Mouse (Mus musculus) heart, embryonic 13.5 days (tissue): ENCODE data around the gene Gm6401. TPM values are rescaled to one million over a fixed set of nuclear protein-coding genes. Genes with fewer than 3 reads are reported as not detected.
"Not testable (repeated sequence)": the region's sequence is repeated elsewhere in the genome, so short reads cannot be mapped to it uniquely, and the experiment has no call there.

Source experiments
- ATAC-seq: fragments of 200-750 bp; cut with Nextera tagmentation; 2 replicates; pipeline ENCODE4 v1.8.0; 2017; ENCODE audit warnings: moderate TSS enrichment; ENCODE audit not compliant: insufficient number of reproducible peaks, low FRiP score, low TSS enrichment; ENCODE audit errors: extremely low read depth
- H3K27ac ChIP-seq: fragments of 300-500 bp; sonication (generic); replicated peaks from 2 replicates; pipeline ENCODE4 v1.5.1; 2015; ENCODE audit warnings: moderate library complexity, mild to moderate bottlenecking, inconsistent platforms
- H3K27me3 ChIP-seq: fragments of 300-500 bp; sonication (generic); replicated peaks from 2 replicates; pipeline ENCODE4 v1.6.1; 2015; ENCODE audit warnings: mild to moderate bottlenecking, inconsistent platforms
- H3K36me3 ChIP-seq: fragments of 300-500 bp; sonication (generic); 2 replicates; pipeline ENCODE4 v1.6.1; 2015; ENCODE audit warnings: mild to moderate bottlenecking, inconsistent platforms
- H3K4me1 ChIP-seq: fragments of 300-500 bp; sonication (generic); 2 replicates; pipeline ENCODE4 v1.6.1; 2015; ENCODE audit warnings: inconsistent platforms
- H3K4me2 ChIP-seq: fragments of 300-500 bp; sonication (generic); 2 replicates; pipeline ENCODE4 v1.6.1; 2015; ENCODE audit warnings: inconsistent platforms, mild to moderate bottlenecking, moderate library complexity
- H3K4me3 ChIP-seq: fragments of 300-500 bp; sonication (generic); 2 replicates; pipeline ENCODE4 v1.5.1; 2015; ENCODE audit warnings: moderate library complexity, mild to moderate bottlenecking, inconsistent platforms
- H3K9ac ChIP-seq: fragments of 300-500 bp; sonication (generic); 2 replicates; pipeline ENCODE4 v1.6.1; 2015; ENCODE audit warnings: inconsistent platforms, mild to moderate bottlenecking, moderate library complexity
- H3K9me3 ChIP-seq: fragments of 300-500 bp; sonication (generic); 2 replicates; pipeline ENCODE4 v1.6.1; 2016; ENCODE audit warnings: inconsistent platforms
- WGBS: fragments of 180-500 bp; shearing (Covaris S2); methylation state at CpG from one replicate; pipeline ENCODE4 v1.1.7; 2015; ENCODE audit warnings: mixed read lengths; 5-methylcytosine and 5-hydroxymethylcytosine counted together
- polyA plus RNA-seq: library from polyadenylated mRNA; unstranded; fragments of >200 nt; fragmentation: Nextera tagmentation; extraction: Ambion mirVana; gene quantifications from 2 replicates; pipeline ENCODE4 v1.2.1, GENCODE M21; 2015

Gene Gm6401
- polyA plus RNA-seq: not detected in 2 replicates

DNA sequence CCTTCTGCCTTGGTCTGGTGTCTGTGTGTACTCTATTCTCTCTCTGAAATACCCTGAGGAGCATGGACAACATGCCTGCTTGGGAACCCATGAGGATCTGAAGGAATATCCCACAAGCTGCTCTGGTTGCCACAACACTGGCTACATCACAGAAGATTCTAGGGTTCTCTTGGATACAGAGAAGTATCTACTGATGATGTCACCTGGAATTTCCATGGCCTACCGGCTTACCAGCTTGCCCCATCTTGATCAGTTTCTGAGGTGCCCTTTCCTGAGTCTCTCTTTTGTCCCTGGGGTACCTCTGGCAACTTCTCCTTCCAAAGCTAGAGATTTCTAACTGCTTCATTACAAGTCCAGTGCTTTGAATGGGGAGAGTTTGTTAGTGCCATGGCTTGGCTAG is at the start of gene Gm6401:
Gm6401 (minus strand) TSS at position 101 of the 400 bp plus-strand sequence.
- not testable (repeated sequence) for H3K27me3 ChIP-seq, H3K4me2 ChIP-seq, H3K9me3 ChIP-seq, H3K36me3 ChIP-seq, H3K4me3 ChIP-seq, H3K27ac ChIP-seq, H3K9ac ChIP-seq, H3K4me1 ChIP-seq, ATAC-seq
- 66% methylated on average over 1 of the region's 1 CpGs for WGBS

DNA sequence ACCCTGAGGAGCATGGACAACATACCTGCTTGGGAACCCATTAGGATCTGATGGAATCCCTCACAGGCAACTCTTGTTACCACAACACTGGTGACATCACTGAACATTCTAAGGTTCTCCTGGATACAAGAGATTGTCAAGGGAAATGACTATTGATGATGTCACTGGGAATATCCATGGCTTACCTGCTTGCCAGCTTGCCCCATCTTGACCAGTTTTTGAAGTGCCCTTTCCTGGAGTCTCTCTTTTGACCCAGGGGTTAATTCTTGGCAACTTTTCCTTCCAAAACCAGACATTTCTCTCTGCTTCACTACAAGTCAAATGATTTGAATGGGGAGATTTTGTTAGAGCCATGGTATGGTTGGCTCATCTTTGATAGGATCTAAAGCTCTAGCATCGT is 15.5 kb upstream of the Gm6401 start, which contains the start of gene Gm3543:
Gm3543 (minus strand) TSS at position 101 of the 400 bp plus-strand sequence.
- not testable (repeated sequence) for H3K9ac ChIP-seq, H3K4me3 ChIP-seq, ATAC-seq, H3K27me3 ChIP-seq, H3K4me2 ChIP-seq, H3K27ac ChIP-seq, H3K36me3 ChIP-seq, H3K4me1 ChIP-seq, H3K9me3 ChIP-seq
- WGBS: 33% methylated on average over 1 of the region's 1 CpGs

DNA sequence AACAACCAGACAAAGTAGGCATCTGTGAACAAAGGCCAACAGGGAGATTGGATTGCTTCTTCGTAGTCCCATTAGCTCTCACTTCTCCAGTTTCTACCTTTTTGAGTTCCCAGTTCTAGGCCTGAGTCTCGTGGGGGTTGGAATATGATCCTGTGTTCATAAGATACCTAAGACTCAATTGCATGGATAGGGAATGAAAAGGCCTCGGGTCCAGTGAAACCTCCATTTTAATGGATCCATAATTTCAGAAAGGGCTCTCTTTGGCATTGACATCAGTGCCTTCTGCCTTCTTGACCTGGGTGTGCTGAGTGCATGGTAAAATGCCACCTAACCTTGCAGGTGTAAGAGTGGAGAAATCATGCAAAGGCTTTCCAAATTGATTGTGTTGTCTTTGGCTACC is 869 bp upstream of the Gm6401 start:
- WGBS: 48% methylated on average over 3 of the region's 3 CpGs
- not testable (repeated sequence) for H3K9ac ChIP-seq, ATAC-seq

DNA sequence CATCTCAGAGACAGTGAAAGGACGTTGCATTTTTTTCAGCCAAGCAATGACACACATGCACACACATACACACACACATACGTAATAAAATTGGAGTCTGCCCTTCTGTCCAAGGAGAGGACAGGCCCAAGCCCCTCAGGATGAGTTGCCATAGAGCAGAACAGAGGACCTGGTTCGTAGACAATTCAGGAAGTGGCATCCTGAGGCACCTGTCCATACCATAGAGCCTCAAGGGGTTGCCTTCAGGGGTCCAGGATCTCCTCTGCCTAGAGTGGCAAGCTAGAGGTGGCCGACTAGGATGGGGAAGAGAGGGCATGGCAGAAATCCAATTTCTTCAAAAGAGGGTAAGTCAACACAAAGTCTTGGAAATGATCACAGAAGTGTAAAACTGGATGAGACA is 3.6 kb downstream of the Gm6401 start:
- H3K27ac ChIP-seq, H3K9me3 ChIP-seq, H3K36me3 ChIP-seq, H3K9ac ChIP-seq, H3K4me3 ChIP-seq, H3K4me1 ChIP-seq, H3K4me2 ChIP-seq, ATAC-seq, H3K27me3 ChIP-seq: not testable (repeated sequence)
- WGBS: 60% methylated on average over 4 of the region's 4 CpGs

More for the DNA sequence above, 869 bp upstream of the Gm6401 start:
- not testable (repeated sequence) for H3K27me3 ChIP-seq, H3K4me3 ChIP-seq, H3K4me1 ChIP-seq, H3K27ac ChIP-seq, H3K36me3 ChIP-seq, H3K9me3 ChIP-seq, H3K4me2 ChIP-seq

DNA sequence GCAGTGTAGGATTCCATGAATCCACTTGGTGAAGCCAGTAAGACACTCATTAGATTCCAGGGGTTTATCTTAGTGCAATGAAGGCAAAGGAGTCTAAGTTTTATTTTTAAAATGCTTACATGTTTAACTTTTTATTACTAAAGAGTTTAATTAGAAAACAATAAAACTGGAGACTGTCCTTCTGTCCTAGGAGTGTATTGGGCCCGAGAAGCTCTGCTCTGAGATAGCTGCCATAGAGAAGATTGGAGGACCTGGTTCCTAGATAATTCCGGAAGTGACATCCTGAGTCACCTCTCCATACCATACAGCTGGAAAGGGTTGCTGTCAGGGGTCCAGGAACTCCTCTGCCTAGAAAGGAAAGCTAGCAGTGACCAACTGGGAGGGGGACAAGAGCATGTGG is 24.0 kb downstream of the Gm6401 start, which contains the start of gene 1700024B05Rik:
1700024B05Rik (plus strand) TSS at position 301 of the 400 bp plus-strand sequence.
- not testable (repeated sequence) for H3K4me2 ChIP-seq, H3K27me3 ChIP-seq, ATAC-seq, H3K4me3 ChIP-seq, H3K9ac ChIP-seq, H3K9me3 ChIP-seq, H3K27ac ChIP-seq, H3K4me1 ChIP-seq, H3K36me3 ChIP-seq
- WGBS: 68% methylated on average over 2 of the region's 2 CpGs

DNA sequence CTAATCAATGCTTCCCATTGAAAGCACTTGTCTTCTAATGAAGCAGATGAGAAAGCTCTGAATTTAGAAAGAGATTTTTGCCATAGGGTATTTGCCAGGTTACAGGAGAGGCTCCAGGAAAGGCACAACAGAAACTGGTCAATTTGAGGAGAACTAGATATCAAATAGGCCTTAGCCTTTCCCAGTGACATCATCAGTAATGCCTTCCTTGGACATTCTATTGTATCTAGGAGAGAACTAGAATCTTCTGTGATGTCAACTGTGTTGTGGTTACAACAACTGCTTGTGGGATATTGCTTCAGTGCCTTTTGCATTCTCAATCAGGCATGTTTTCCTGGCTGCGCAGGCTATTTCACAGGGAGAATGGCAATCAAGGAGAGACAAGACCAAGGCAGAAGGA is 43.1 kb downstream of the Gm6401 start, which contains the start of gene 1700049E17Rik1:
1700049E17Rik1 (plus strand) TSS at position 301 of the 400 bp plus-strand sequence.
- not testable (repeated sequence) for H3K4me1 ChIP-seq, ATAC-seq, H3K4me2 ChIP-seq, H3K9me3 ChIP-seq, H3K36me3 ChIP-seq, H3K27me3 ChIP-seq, H3K4me3 ChIP-seq, H3K27ac ChIP-seq, H3K9ac ChIP-seq
- WGBS: no CpG with 5 or more reads among the region's 1 CpGs

Other genes with a start within 250 kb of the Gm6401 start
- gene Gm7929, start 217.3 kb downstream of the Gm6401 start, polyA plus RNA-seq: not detected in 2 replicates
- gene Gm47189, start 195.5 kb downstream of the Gm6401 start, polyA plus RNA-seq: not detected in 2 replicates
- not detected in 2 replicates for gene Gm7980, start 60.6 kb downstream of the Gm6401 start, polyA plus RNA-seq
- gene 1700049E17Rik1, start 43.0 kb downstream of the Gm6401 start, polyA plus RNA-seq: not detected in 2 replicates
- gene 1700024B05Rik, start 23.9 kb downstream of the Gm6401 start, polyA plus RNA-seq: not detected in 2 replicates
- not detected in 2 replicates for gene Gm3543, start 15.4 kb upstream of the Gm6401 start, polyA plus RNA-seq
- not detected in 2 replicates for gene Gm7951, start 149.4 kb upstream of the Gm6401 start, polyA plus RNA-seq
- gene Gm17027, start 194.7 kb upstream of the Gm6401 start, polyA plus RNA-seq: not detected in 2 replicates
- not detected in 2 replicates for gene Gm3573, start 222.9 kb upstream of the Gm6401 start, polyA plus RNA-seq